Mouse (Mus musculus) spleen, adult 12 weeks (tissue): Measurements from ENCODE around the gene Slc39a13.
"Not testable (repeated sequence)": the region's sequence is repeated elsewhere in the genome, so short reads cannot be mapped to it uniquely, and the experiment has no call there.

Experiments
- DNase-seq: peaks from one replicate; pipeline ENCODE4 v3.0.0; 2022; ENCODE audit warnings: low spot score

Slc39a13 gene

DNA sequence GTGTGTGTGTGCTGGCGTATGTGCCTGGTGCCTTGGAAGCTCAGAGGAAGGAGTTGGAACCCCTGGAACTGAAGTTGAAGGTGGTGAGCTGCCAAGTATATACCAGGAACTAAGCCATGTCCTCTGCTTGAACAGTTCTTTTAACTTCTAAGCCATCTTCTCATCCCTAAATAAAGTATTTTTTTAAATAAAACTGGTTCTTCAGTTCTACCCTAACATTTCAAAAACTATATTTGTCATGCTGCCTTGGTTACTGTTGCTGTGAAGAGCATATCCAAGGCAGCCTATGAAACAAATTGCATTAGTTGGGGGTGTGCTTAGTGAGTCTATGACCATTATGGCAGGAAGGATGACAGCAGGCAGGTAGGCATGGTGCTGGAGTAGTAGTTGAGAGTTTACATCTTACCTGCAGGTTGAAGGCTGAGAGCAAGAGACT lies 45.1 kb downstream of the Slc39a13 start:
- DNase-seq: no peak

DNA sequence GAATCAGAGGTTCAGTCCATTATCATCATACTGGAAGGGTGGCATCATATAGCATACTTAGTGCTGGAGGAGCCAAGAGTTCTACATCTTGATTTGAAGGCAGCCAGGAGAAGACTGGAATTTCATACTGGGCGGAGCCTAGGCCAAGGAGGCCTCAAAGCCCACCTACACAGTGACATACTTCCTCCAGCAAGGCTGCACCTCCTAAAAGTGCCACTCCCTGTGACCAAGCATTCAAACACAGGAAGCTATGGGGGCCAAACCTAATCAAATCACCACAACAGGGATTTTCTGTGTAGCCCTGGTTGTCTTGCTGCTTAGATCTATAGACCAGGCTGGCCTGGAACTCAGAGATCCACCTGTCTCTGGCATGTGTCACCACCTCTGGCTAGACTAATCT lies 46.3 kb downstream of the Slc39a13 start:
- no peak for DNase-seq

DNA sequence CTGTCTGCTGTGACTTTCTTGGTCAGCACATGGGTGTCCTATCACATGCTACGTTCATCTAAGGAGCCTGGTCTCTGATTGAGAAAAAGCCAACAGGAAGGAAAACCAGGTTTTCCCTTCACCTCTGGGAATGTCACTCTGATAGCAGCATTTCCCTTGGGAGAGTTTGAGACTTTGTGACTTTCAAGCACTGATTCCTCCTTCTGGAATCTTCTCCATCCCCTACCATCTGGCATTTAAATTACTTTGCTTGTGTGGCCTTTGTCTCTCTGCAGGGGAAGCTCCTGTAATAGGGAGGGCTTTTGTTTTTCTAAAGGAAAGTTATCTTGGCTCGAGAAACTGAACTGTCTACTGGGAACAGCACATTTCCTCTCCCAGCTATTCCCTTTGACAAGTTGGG lies 47.1 kb downstream of the Slc39a13 start:
- DNase-seq: no peak

DNA sequence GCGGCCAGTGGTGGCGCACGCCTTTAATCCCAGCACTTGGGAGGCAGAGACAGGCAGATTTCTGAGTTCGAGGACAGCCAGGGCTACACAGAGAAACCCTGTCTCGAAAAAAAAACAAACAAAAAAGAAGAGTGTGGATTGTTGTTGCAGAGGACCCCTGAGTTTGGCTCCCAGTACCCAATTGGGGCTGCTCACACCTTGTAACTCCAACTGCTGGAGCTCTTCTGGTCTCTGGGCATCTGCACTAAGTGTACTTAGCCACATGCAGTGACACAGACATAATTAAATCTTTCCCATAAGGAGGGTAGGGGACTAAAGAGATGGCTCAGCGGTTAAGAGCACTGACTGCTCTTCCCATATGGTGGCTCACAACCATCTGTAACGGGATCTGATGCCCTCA lies 48.0 kb downstream of the Slc39a13 start:
- DNase-seq: not testable (repeated sequence)

DNA sequence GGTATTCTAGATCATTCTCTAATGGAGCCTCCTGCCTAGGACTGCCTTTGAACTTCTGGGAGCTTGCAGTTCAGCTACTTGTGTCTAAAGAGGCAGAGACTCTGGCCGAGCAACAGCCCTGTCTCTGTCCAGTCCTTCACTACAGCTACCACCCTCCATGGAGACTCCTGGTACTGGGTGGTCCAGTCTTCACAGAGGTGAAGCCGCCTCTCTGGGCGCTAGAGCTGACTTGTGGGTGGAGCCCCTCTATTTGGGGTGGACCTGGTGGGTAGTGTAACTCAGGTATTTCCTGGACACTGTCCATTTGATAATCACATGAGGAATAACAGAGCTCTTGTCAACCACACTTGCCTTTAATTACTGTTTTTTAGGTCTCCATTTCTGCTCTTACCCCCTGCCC lies 50.3 kb downstream of the Slc39a13 start:
- DNase-seq: no peak

DNA sequence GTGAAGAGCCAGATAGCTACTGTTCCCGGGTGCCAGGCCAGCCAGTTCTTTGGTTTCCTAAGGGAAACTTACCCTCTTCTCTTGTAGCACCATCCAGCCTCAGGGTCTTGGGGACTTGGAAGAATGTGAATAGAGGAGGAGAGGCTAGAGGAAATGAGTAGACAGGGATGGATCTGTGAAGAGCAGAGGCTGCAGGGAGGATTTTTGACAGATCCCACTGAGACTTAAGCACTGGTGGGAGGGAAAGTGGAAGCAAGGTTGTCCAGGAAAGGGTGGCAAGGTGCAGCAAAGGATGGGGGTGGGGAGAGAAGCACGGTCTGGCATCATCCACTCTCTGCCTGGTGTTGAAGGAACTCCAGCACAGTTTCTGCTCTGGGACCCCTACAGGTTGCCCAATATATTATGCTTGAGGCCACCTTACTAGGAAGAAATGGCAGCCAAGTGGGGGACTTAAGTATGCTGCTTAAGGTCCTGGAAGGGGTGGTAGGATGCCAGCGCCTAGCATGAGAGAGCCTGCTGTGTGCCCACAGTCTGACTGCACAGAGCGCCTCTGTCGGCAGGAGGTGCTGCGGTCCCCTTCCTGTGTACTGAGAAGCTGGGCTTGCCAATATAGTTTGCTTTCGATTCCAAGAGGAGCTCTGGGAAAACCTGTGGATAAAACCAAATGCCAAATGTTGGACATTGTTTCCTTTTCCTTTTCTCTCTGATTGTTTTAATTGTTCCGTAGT lies 52.0 kb downstream of the Slc39a13 start:
- DNase-seq: no peak

DNA sequence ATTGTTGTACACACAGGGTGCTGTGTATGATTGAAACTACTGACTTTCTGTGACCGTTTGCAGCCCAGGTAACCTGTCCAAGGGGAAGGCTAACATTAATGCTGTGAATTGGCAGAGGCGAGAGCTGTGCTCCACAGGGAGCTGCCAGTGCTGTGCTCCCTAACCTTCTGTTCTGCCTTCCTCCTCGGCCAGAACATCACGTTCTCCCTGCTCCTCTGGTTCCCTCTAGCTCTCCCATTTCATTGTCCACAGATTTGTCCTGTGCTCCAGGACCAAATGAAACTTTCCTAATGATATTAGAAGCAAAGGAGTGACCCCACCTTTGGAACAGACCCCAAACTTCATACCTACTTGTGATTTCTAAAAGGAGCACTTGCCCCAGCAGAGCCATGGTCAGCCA lies 54.8 kb downstream of the Slc39a13 start:
- DNase-seq: no peak

DNA sequence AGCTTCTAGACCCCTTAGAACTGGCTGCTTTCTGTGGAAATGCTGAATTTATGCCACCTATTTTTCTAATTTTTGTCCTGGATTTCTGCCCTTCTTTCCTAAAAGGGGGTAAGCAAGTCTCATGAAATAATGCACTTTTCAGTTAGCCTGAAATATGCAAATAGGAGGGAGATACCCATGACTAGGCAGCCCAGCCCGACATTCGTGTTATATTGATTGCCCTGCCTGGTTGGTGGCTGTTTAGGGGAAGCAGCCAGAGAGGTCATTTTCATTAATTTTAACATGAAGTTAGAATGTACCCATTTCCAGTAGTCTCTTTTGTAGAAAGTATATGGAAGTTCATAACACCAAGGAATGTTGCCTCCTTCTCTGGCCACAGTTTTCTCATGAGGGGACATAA lies 56.3 kb downstream of the Slc39a13 start:
- DNase-seq: no peak
